Mouse (Mus musculus): ENCODE results near the gene Ranbp17. TPM values are rescaled to one million over a fixed set of nuclear protein-coding genes. Genes with fewer than 3 reads are reported as not detected.

Gene Ranbp17
- polyA plus RNA-seq, 1 experiment from 2014 or later: 6.7 TPM

DNA sequence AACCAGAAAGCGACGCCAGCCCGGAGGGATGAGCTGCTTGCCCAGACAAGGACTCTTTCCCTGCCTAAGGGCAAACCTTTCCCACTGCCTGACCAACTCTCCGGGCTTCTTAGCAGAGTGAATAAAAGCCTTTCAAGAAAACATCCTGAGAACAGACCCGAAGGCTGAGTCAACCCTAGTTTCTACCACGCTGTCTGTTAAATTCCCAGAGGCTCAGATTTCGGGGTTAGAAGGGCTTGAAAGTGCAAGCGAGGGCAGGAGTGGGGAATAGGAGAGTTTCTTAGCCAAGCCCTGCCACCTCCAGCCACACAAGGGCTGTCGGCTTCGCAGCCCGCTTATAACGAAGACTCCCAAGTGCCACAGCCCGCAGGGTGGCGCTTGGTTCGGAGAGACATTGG, 314.4 kb downstream of the Ranbp17 start:
- Histone ChIP-seq H3K27me3 (replicated peaks) (peaks cover 82% of the 10 kb centered on the region), H3K4me1 (peaks cover 30% of the 10 kb centered on the region), H3K4me3 (no peak overlapping the region), H3K27ac (no peak overlapping the region), H3K9ac (no peak overlapping the region), H3K4me2 (no peak overlapping the region), H3K9me3 (no peaks in the 10 kb centered on the region), H3K36me3 (replicated peaks) (no peaks in the 10 kb centered on the region)
- WGBS: 3% methylated on average over 15 of the region's 15 CpGs
- no peak for ATAC-seq (replicated peaks)

DNA sequence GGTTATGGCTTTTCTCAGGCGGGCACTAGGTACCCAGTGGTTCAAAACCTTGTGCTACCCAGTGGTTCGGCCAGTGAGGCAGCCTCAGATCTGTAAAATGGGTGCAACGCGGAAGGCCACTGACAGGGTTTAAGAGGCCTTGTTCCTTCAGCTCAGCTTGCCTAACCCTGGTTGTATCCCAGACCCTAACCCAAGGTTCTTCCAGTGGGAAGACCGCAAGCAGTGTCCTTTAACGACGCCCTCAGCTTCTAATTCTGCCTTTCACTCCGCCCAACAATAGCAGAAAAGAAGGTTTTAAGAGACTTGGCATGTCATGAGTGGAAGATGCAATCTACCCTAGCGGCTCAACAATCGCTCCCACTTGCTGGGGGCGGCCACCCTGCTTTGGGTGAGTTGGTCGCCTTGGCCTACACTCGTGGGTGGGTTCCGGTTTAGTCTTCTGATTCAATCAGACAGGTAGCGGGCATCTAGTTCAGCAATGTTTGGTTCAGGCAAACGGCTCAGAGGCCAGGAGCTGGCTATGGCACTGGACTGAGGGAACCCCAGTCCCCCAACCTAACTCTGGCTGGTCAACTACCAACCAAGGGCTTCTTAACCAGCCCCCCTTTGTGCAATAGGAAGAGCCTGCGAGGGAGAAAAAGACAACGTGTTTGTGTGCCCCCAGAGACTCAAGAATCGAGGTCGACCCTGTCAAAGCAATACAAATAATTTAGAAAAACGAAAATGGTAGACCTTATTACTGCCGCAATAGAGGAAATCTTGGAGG, 315.0 kb downstream of the Ranbp17 start:
- Histone ChIP-seq H3K9me3 (no peaks in the 10 kb centered on the region), H3K27me3 (replicated peaks) (peaks cover 88% of the 10 kb centered on the region), H3K4me2 (no peak overlapping the region), H3K9ac (no peak overlapping the region), H3K4me1 (peaks cover 29% of the 10 kb centered on the region), H3K36me3 (replicated peaks) (no peaks in the 10 kb centered on the region), H3K4me3 (no peak overlapping the region), H3K27ac (no peak overlapping the region)
- ATAC-seq (replicated peaks): no peak
- 15% methylated on average over 22 of the region's 22 CpGs for WGBS

DNA sequence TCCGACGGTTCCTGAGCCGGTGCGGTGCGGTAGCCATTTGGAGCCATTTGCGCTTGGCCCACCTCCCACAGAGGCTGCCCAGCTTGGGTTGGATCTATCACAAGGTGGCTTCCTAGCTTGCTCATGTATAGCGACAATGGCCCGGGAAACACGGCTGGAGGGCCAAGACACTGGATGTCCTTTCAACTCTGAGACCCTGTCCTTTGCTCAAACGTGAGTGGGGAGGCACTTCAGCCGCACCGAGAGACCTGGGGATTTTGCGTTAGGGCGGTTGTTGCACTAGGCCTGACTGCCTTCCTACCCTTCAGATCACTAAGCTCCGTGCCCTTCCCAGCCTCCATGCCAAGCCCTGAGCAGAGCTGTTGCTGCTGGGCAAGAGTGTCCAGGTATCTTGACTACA, 315.9 kb downstream of the Ranbp17 start:
- Histone ChIP-seq H3K4me2 (no peak overlapping the region), H3K9me3 (no peaks in the 10 kb centered on the region), H3K27me3 (replicated peaks) (peaks cover 89% of the 10 kb centered on the region), H3K36me3 (replicated peaks) (no peaks in the 10 kb centered on the region), H3K4me1 (peaks cover 21% of the 10 kb centered on the region), H3K27ac (no peak overlapping the region), H3K9ac (no peak overlapping the region), H3K4me3 (no peak overlapping the region)
- no peak for ATAC-seq (replicated peaks)
- WGBS: 15% methylated on average over 15 of the region's 15 CpGs

DNA sequence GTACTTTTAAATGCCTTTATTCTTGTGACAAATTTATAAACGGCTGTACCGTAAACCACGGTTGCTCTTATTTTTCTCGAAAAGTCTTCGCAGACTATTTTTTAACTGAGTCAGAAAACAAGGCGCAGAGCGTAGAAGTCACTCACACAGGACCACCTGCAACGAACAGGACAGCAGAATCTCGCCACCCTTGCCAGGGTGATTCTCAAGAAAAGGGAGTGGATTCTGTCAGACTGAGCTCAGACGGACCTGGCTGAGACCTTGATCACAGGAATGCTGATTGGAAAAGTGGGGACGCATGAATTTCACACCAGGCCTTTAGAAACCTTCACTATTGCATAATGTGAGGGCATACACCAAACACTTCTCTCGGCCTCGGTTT, 316.4 kb downstream of the Ranbp17 start:
- H3K36me3 ChIP-seq (replicated peaks): no peaks in the 10 kb centered on the region
- no peak for ATAC-seq (replicated peaks)
- H3K27me3 ChIP-seq (replicated peaks): peaks cover 83% of the 10 kb centered on the region
- no peak overlapping the region for H3K4me3 ChIP-seq
- 22% methylated on average over 13 of the region's 13 CpGs for WGBS
- no peaks in the 10 kb centered on the region for H3K9me3 ChIP-seq
- no peak overlapping the region for H3K4me2 ChIP-seq
- H3K9ac ChIP-seq: no peak overlapping the region
- H3K4me1 ChIP-seq: peaks cover 20% of the 10 kb centered on the region
- H3K27ac ChIP-seq: no peak overlapping the region

DNA sequence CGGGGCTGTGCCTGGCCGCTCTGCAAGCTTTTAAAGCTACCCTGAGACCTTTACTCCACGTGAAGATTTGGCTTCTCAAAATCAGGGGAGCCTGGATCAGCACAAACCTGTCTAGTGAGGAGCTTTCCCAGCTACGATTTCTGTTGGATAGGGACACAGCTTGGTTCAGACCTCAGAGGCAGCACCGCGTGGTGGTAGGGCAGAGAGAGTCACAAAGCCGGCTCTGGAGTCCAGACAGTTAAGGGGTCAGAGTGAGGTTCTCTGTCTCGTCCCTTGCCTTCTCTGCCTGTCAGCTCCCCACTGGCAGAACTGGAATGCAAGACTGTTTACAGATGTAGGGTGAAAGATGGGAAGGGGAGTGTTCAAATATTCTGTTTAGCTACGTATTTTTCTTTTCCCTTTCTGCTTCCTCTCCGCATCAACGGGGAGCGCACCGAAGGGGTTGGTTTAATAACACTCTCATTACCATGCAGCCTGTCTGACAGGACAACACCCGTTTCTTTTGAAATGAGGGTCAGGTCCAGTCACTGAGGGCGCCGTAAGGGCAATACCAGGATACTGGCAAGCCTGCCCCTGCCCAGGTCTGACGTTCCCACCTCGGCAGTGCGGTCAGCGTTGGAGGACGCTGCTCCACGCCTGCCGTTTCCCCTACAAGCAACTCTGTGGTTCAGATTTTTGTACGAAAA, 317.0 kb downstream of the Ranbp17 start:
- ATAC-seq (replicated peaks): no peak
- no peaks in the 10 kb centered on the region for H3K9me3 ChIP-seq
- peaks cover 18% of the 10 kb centered on the region for H3K4me1 ChIP-seq
- H3K27me3 ChIP-seq (replicated peaks): peaks cover 83% of the 10 kb centered on the region
- H3K4me3 ChIP-seq: no peak overlapping the region
- WGBS: 8% methylated on average over 24 of the region's 24 CpGs
- H3K27ac ChIP-seq: no peak overlapping the region
- no peaks in the 10 kb centered on the region for H3K36me3 ChIP-seq (replicated peaks)
- no peak overlapping the region for H3K9ac ChIP-seq
- no peak overlapping the region for H3K4me2 ChIP-seq

DNA sequence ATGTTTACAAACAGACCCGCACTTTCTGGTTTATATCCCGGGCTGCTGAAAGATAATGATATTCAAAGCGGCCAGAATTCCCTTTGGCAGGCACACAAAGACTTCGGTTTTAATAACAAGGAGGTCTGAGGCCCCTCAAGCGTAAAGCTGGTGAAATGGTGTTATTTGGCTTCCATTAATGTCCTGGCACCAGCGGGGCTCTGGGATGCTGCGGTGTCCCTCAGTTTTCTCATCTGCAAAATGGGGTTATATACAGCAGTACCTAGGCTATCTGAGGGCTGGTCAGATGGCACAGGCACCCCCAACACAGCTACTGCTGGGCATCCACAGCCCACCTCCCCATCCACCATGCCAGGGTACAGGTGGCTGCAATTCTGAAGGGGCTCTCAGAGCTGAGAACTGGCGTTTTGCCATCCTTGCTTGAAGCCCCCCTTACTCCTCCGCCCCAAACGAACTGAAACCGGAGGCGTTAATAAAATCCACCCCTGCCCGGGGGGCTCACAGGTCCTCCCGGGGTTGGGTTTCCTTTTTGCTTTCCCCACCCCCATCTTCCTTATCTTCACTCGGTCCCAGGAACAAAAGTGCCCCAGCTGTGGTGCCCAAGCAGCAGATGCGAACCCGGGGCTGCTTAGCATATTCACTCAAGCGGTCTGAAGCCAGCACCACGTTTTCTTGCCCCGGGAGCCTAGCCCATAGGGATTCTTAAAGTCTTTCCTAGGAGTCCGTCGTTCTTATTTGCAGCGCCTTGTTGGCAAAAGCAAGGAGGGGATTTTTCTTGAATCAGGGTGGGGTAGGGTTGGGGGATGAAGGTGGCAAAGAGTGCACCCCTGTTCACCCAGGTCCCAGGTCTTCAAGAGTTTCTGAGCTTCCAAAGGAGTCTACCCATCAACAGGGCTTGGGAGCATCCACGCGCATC, 317.8 kb downstream of the Ranbp17 start:
- WGBS: 3% methylated on average over 25 of the region's 25 CpGs
- Histone ChIP-seq H3K9me3 (no peaks in the 10 kb centered on the region), H3K36me3 (replicated peaks) (no peaks in the 10 kb centered on the region), H3K4me3 (no peak overlapping the region), H3K4me1 (peaks cover 10% of the 10 kb centered on the region), H3K4me2 (no peak overlapping the region), H3K27ac (no peak overlapping the region), H3K9ac (no peak overlapping the region), H3K27me3 (replicated peaks) (peaks cover 78% of the 10 kb centered on the region)
- no peak for ATAC-seq (replicated peaks)

DNA sequence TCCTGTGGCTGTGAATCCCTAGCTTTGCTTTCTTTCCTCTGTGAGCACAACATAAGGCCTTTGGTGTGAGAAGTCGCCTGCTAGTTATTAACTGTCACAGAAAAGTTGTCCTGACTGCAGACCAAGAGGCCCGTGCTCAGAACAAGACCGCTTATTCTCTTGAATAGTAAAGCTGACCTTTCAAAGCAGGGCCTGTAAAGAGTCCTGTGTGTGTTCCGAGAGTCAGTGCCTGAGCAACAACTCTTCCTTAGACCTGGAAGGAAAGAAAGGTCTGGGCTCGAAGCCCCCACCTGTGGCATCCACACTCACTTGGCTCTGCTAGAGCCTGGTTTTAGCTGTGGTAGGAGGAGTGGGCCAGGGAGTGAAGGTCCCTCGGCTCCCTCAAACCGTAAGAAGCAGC, 318.5 kb downstream of the Ranbp17 start:
- Histone ChIP-seq H3K36me3 (replicated peaks) (no peaks in the 10 kb centered on the region), H3K27ac (no peak overlapping the region), H3K27me3 (replicated peaks) (peaks cover 72% of the 10 kb centered on the region), H3K9ac (no peak overlapping the region), H3K4me3 (no peak overlapping the region), H3K9me3 (no peaks in the 10 kb centered on the region), H3K4me2 (no peak overlapping the region), H3K4me1 (peaks cover 5% of the 10 kb centered on the region; the same call in 1 of the 2 replicates)
- ATAC-seq (replicated peaks): no peak
- WGBS: 18% methylated on average over 7 of the region's 7 CpGs

DNA sequence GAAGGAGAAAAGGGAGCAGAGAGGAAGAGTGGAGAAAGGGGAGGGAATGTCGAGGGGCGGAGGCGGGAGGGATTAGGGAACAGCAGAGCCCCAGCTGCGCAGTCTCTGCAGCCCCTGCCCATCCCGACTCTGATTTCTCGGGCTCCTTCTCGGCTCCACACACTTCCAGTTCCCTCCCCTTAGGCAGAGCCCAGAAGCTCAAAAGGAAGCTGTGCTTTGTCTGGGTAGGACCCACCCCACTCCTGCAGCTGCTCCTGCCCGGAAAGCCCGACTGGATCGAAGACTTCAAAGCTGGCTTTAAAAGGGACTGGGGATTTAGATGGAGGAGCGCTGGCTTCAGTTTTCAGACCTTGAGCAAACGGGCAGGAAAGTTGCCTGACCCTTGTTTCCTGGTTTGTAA, 319.9 kb downstream of the Ranbp17 start:
- Histone ChIP-seq H3K9me3 (no peaks in the 10 kb centered on the region), H3K27me3 (replicated peaks) (peaks cover 61% of the 10 kb centered on the region), H3K9ac (no peak overlapping the region), H3K4me1 (peaks cover 5% of the 10 kb centered on the region; the same call in 1 of the 2 replicates), H3K4me3 (no peak overlapping the region), H3K4me2 (peak overlapping the region; percentile 19; the same call in 1 of the 2 replicates), H3K36me3 (replicated peaks) (no peaks in the 10 kb centered on the region), H3K27ac (no peak overlapping the region)
- WGBS: under 1% methylated on average over 12 of the region's 12 CpGs
- no peak; the same call in 1 of the 2 replicates for ATAC-seq (replicated peaks)

DNA sequence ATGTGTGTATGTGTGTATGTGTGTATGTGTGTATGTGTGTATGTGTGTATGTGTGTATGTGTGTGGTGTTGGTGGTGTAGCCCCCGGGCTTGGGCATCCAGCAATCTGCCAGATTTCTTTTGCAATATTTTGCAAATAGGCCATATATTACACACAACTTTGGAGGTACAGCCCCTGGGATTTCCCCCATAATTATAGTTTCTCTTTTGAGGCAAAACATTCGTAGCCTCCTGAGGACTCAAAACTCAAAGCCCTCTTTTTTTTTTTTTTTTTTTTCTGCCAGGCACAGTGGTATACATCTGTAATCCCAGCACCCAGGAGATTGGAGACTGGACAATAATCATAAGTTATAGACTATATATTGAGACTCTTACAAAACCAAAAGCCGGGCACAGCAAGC, 331.7 kb downstream of the Ranbp17 start:
- H3K9ac ChIP-seq: no peak overlapping the region
- no peaks in the 10 kb centered on the region for H3K36me3 ChIP-seq (replicated peaks)
- H3K4me1 ChIP-seq: peaks cover 6% of the 10 kb centered on the region
- ATAC-seq (replicated peaks): no peak
- 89% methylated on average over 3 of the region's 3 CpGs for WGBS
- no peak overlapping the region for H3K4me3 ChIP-seq
- H3K9me3 ChIP-seq: no peaks in the 10 kb centered on the region
- H3K27ac ChIP-seq: no peak overlapping the region
- peaks cover 7% of the 10 kb centered on the region for H3K27me3 ChIP-seq (replicated peaks)
- no peak overlapping the region for H3K4me2 ChIP-seq

DNA sequence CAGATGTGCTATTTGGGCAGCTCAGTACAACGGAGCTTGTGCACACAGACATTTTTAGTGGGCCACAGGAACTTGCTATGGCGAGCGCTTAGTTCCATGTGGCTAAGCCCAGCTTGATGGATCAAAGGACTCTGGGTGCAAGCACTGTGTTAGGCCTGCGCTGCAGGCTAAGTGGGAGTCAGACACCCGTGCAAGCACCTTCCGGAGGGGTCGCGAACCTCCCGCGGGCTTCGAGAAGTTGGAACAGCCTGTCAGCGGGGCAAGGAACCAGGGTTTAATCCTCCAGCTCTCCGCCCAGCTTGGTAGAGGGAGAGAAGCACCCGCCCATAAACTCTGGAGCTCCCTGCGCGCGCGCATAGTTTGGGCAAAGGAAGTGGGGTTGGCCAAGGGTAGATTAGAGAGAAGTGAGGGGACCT, 332.8 kb downstream of the Ranbp17 start:
- H3K4me2 ChIP-seq: peak overlapping the region; percentile 45
- 2% methylated on average over 18 of the region's 18 CpGs for WGBS
- no peak overlapping the region for H3K9ac ChIP-seq
- H3K27me3 ChIP-seq (replicated peaks): peaks cover 12% of the 10 kb centered on the region
- H3K36me3 ChIP-seq (replicated peaks): no peaks in the 10 kb centered on the region
- no peak overlapping the region for H3K4me3 ChIP-seq
- H3K4me1 ChIP-seq: peaks cover 6% of the 10 kb centered on the region
- H3K9me3 ChIP-seq: no peaks in the 10 kb centered on the region
- ATAC-seq (replicated peaks): peak; percentile 27; the same call in 1 of the 2 replicates
- no peak overlapping the region for H3K27ac ChIP-seq

DNA sequence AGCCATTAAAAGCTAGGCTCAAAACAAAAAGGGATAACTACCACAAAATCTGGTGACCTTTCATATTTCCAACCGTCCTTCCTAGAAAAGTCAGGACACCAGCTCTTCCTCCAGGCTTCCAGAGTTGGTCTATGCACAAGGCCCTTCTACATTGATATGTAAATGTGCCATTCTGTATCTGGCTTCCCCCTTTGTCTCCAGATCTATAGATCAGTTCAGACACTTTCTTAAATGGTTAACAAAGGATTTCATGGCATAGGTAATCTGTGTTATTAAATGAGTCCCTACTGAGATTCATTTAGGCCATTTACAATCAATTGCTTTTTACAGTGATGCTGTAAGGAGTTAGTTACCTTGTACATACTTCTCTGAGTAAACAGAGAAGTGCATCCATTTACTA, 333.7 kb downstream of the Ranbp17 start:
- Histone ChIP-seq H3K9ac (no peak overlapping the region), H3K36me3 (replicated peaks) (no peaks in the 10 kb centered on the region), H3K4me3 (no peak overlapping the region), H3K9me3 (no peaks in the 10 kb centered on the region), H3K4me2 (no peak overlapping the region), H3K4me1 (peaks cover 6% of the 10 kb centered on the region), H3K27me3 (replicated peaks) (peaks cover 13% of the 10 kb centered on the region), H3K27ac (no peak overlapping the region)
- WGBS: 15% methylated on average over 1 of the region's 1 CpGs
- no peak for ATAC-seq (replicated peaks)
